Mouse (Mus musculus): ENCODE measurements around the gene Spindoc. TPM values are rescaled to one million over a fixed set of nuclear protein-coding genes. Genes with fewer than 3 reads are reported as not detected.
"Not testable (repeated sequence)": the region's sequence is repeated elsewhere in the genome, so short reads cannot be mapped to it uniquely, and the experiment has no call there.

The Spindoc gene
- polyA plus RNA-seq, 1 experiment from 2014 or later, result 44.1 TPM

GRCm38 (mm10) chr19:7386042-7386441 lies 3.2 kb upstream of the Spindoc start:
- Histone ChIP-seq H3K4me1 (peaks cover 22% of the 10 kb centered on the region), H3K9ac (no peak overlapping the region), H3K4me2 (replicated peaks) (no peak overlapping the region), H3K27ac (no peak overlapping the region), H3K9me3 (replicated peaks) (peaks cover 11% of the 10 kb centered on the region; the same call in 1 of the 2 replicates), H3K4me3 (no peak overlapping the region), H3K27me3 (no peaks in the 10 kb centered on the region), H3K36me3 (no peaks in the 10 kb centered on the region; the same call in 1 of the 2 replicates)
- WGBS, result 52% methylated on average over 2 of the region's 2 CpGs
- ATAC-seq (ENCODE audit: low FRiP score), result no peak

- H3K9ac ChIP-seq, result peak overlapping the region; percentile 95
- peaks cover 6% of the 10 kb centered on the region for H3K36me3 ChIP-seq
- peak overlapping the region; percentile 87 for H3K4me3 ChIP-seq
- WGBS, result under 1% methylated on average over 59 of the region's 60 CpGs
- H3K27me3 ChIP-seq, result no peaks in the 10 kb centered on the region
- peaks cover 42% of the 10 kb centered on the region for H3K4me1 ChIP-seq
- ATAC-seq (ENCODE audit: low FRiP score), result peak; percentile 66
- peak overlapping the region; percentile 78 for H3K4me2 ChIP-seq (replicated peaks)
- peaks cover 3% of the 10 kb centered on the region; the same call in 1 of the 2 replicates for H3K9me3 ChIP-seq (replicated peaks)
- H3K27ac ChIP-seq, result peak overlapping the region; percentile 94
Observed at GRCm38 (mm10) chr19:7382248-7382902, 419 bp downstream of the Spindoc start.

GRCm38 (mm10) chr19:7381906-7382247 lies 917 bp downstream of the Spindoc start:
- ATAC-seq (ENCODE audit: low FRiP score), result no peak
- H3K9me3 ChIP-seq (replicated peaks), result peaks cover 3% of the 10 kb centered on the region; the same call in 1 of the 2 replicates

GRCm38 (mm10) chr19:7377639-7378038 lies 5.2 kb downstream of the Spindoc start:
- no peak overlapping the region for H3K4me2 ChIP-seq (replicated peaks)
- no peak overlapping the region for H3K4me3 ChIP-seq
- H3K27ac ChIP-seq, result no peak overlapping the region
- ATAC-seq (ENCODE audit: low FRiP score), result no peak
- H3K9ac ChIP-seq, result no peak overlapping the region
- H3K36me3 ChIP-seq, result peaks cover 43% of the 10 kb centered on the region
- WGBS, result 88% methylated on average over 2 of the region's 2 CpGs
- H3K9me3 ChIP-seq (replicated peaks), result no peaks in the 10 kb centered on the region
- H3K27me3 ChIP-seq, result no peaks in the 10 kb centered on the region
- H3K4me1 ChIP-seq, result peaks cover 29% of the 10 kb centered on the region

More at GRCm38 (mm10) chr19:7381906-7382247, 917 bp downstream of the Spindoc start:
- 2% methylated on average over 8 of the region's 8 CpGs for WGBS
- Histone ChIP-seq H3K4me3 (peak overlapping the region; percentile 87), H3K27ac (peak overlapping the region; percentile 94), H3K36me3 (peaks cover 8% of the 10 kb centered on the region), H3K4me2 (replicated peaks) (peak overlapping the region; percentile 78), H3K4me1 (peaks cover 42% of the 10 kb centered on the region), H3K9ac (peak overlapping the region; percentile 95), H3K27me3 (no peaks in the 10 kb centered on the region)

- H3K36me3 ChIP-seq, result peaks cover 72% of the 10 kb centered on the region
- no peak overlapping the region for H3K27ac ChIP-seq
- peaks cover 7% of the 10 kb centered on the region for H3K4me1 ChIP-seq
- H3K27me3 ChIP-seq, result no peaks in the 10 kb centered on the region
- no peak for ATAC-seq (ENCODE audit: low FRiP score)
- H3K9me3 ChIP-seq (replicated peaks), result no peaks in the 10 kb centered on the region
- H3K4me2 ChIP-seq (replicated peaks), result no peak overlapping the region
- WGBS, result 99% methylated on average over 8 of the region's 8 CpGs
- no peak overlapping the region for H3K4me3 ChIP-seq
- no peak overlapping the region for H3K9ac ChIP-seq
Observed at GRCm38 (mm10) chr19:7374491-7374890, 8.3 kb downstream of the Spindoc start.

- H3K4me1 ChIP-seq; H3K27ac ChIP-seq; H3K4me2 ChIP-seq (replicated peaks); H3K4me3 ChIP-seq; ATAC-seq (ENCODE audit: low FRiP score); H3K9me3 ChIP-seq (replicated peaks); H3K9ac ChIP-seq; H3K27me3 ChIP-seq: not testable (repeated sequence)
- H3K36me3 ChIP-seq, result peaks cover 77% of the 10 kb centered on the region
- whole genome bisulfite sequencing, result 86% methylated on average over 4 of the region's 4 CpGs
Observed at GRCm38 (mm10) chr19:7369469-7369868, 13.3 kb downstream of the Spindoc start.

- ATAC-seq (ENCODE audit: low FRiP score), result no peak
- Histone ChIP-seq H3K27ac (no peak overlapping the region), H3K9me3 (replicated peaks) (no peaks in the 10 kb centered on the region), H3K27me3 (no peaks in the 10 kb centered on the region), H3K4me1 (no peaks in the 10 kb centered on the region), H3K4me3 (no peak overlapping the region), H3K4me2 (replicated peaks) (no peak overlapping the region), H3K36me3 (peaks cover 24% of the 10 kb centered on the region), H3K9ac (no peak overlapping the region)
- WGBS, result 51% methylated on average over 6 of the region's 6 CpGs
Observed at GRCm38 (mm10) chr19:7353636-7354035, 29.2 kb downstream of the Spindoc start.

GRCm38 (mm10) chr19:7352809-7353495 lies 29.8 kb downstream of the Spindoc start:
- WGBS, result 75% methylated on average over 11 of the region's 11 CpGs
- H3K9me3 ChIP-seq (replicated peaks), result no peaks in the 10 kb centered on the region
- no peak overlapping the region for H3K4me3 ChIP-seq
- H3K27ac ChIP-seq, result no peak overlapping the region
- H3K9ac ChIP-seq, result no peak overlapping the region
- peaks cover 17% of the 10 kb centered on the region for H3K36me3 ChIP-seq
- H3K4me1 ChIP-seq, result no peaks in the 10 kb centered on the region
- ATAC-seq (ENCODE audit: low FRiP score), result no peak
- no peaks in the 10 kb centered on the region for H3K27me3 ChIP-seq
- no peak overlapping the region for H3K4me2 ChIP-seq (replicated peaks)

GRCm38 (mm10) chr19:7349993-7350392 lies 32.8 kb downstream of the Spindoc start:
- Histone ChIP-seq H3K4me2 (replicated peaks) (no peak overlapping the region), H3K27ac (no peak overlapping the region), H3K9ac (no peak overlapping the region), H3K4me1 (no peaks in the 10 kb centered on the region), H3K4me3 (no peak overlapping the region), H3K36me3 (no peaks in the 10 kb centered on the region), H3K9me3 (replicated peaks) (no peaks in the 10 kb centered on the region), H3K27me3 (no peaks in the 10 kb centered on the region)
- ATAC-seq (ENCODE audit: low FRiP score), result no peak
- WGBS, result 47% methylated on average over 1 of the region's 1 CpGs

GRCm38 (mm10) chr19:7345235-7345755 lies 37.5 kb downstream of the Spindoc start:
- Histone ChIP-seq H3K4me1 (peaks cover 4% of the 10 kb centered on the region), H3K4me2 (replicated peaks) (no peak overlapping the region), H3K4me3 (no peak overlapping the region), H3K9me3 (replicated peaks) (no peaks in the 10 kb centered on the region), H3K36me3 (no peaks in the 10 kb centered on the region), H3K9ac (peak overlapping the region; percentile 15; the same call in 1 of the 2 replicates), H3K27me3 (no peaks in the 10 kb centered on the region), H3K27ac (no peak overlapping the region)
- ATAC-seq (ENCODE audit: low FRiP score), result no peak
- WGBS, result 22% methylated on average over 4 of the region's 4 CpGs

GRCm38 (mm10) chr19:7342646-7343045 lies 40.1 kb downstream of the Spindoc start:
- Histone ChIP-seq H3K4me2 (replicated peaks) (no peak overlapping the region), H3K27me3 (no peaks in the 10 kb centered on the region), H3K36me3 (no peaks in the 10 kb centered on the region), H3K9me3 (replicated peaks) (no peaks in the 10 kb centered on the region), H3K27ac (no peak overlapping the region), H3K4me3 (no peak overlapping the region), H3K4me1 (peaks cover 30% of the 10 kb centered on the region), H3K9ac (no peak overlapping the region)
- no peak for ATAC-seq (ENCODE audit: low FRiP score)
- WGBS, result 74% methylated on average over 2 of the region's 2 CpGs

GRCm38 (mm10) chr19:7341512-7342397 lies 41.0 kb downstream of the Spindoc start, which contains the start of gene Mark2:
Mark2 (minus strand) TSS chr19:7341860.
- H3K9me3 ChIP-seq (replicated peaks), result no peaks in the 10 kb centered on the region
- no peaks in the 10 kb centered on the region for H3K27me3 ChIP-seq
- H3K9ac ChIP-seq, result peak within 1 kb of the TSS; percentile 97
- H3K36me3 ChIP-seq, result no peaks in the 10 kb centered on the region
- peaks cover 30% of the 10 kb centered on the region for H3K4me1 ChIP-seq
- ATAC-seq (ENCODE audit: low FRiP score), result peak; percentile 94
- H3K4me3 ChIP-seq, result peak within 1 kb of the TSS; percentile 78
- H3K27ac ChIP-seq, result peak within 1 kb of the TSS; percentile 86
- 2% methylated on average over 63 of the region's 63 CpGs for WGBS
- H3K4me2 ChIP-seq (replicated peaks), result peak within 1 kb of the TSS; percentile 95
